Mouse (Mus musculus) lung, embryonic 14.5 days (tissue): ENCODE measurements around the gene Otud6a. TPM values are rescaled to one million over a fixed set of nuclear protein-coding genes. Genes with fewer than 3 reads are reported as not detected.
"Not testable (repeated sequence)": the region's sequence is repeated elsewhere in the genome, so short reads cannot be mapped to it uniquely, and the experiment has no call there.

Experiments
- ATAC-seq: fragments of 200-750 bp; cut with Nextera tagmentation; 2 replicates; pipeline ENCODE4 v1.8.0; 2017; ENCODE audit warnings: mild to moderate bottlenecking, moderate TSS enrichment, moderate library complexity; ENCODE audit not compliant: insufficient read depth
- DNase-seq: peaks from one replicate; pipeline ENCODE4 v3.0.0-alpha.2; 2015
- H3K27ac ChIP-seq: fragments of 300-500 bp; sonication (generic); 2 replicates; pipeline ENCODE4 v1.5.1; 2014; ENCODE audit warnings: low read depth, mild to moderate bottlenecking, moderate library complexity
- H3K27me3 ChIP-seq: fragments of 300-500 bp; sonication (generic); 2 replicates; pipeline ENCODE4 v1.6.1; 2014; ENCODE audit warnings: low read length, control low read depth; ENCODE audit not compliant: insufficient read depth
- H3K36me3 ChIP-seq: fragments of 300-500 bp; sonication (generic); 2 replicates; pipeline ENCODE4 v1.6.1; 2014; ENCODE audit warnings: control low read depth; ENCODE audit not compliant: insufficient read depth
- H3K4me1 ChIP-seq: fragments of 300-500 bp; sonication (generic); 2 replicates; pipeline ENCODE4 v1.6.1; 2014; ENCODE audit warnings: antibody characterized with exemption, control low read depth; ENCODE audit not compliant: insufficient read depth
- H3K4me2 ChIP-seq: fragments of 300-500 bp; sonication (generic); 2 replicates; pipeline ENCODE4 v1.6.1; 2014; ENCODE audit warnings: mild to moderate bottlenecking
- H3K4me3 ChIP-seq: fragments of 300-500 bp; sonication (generic); 2 replicates; pipeline ENCODE4 v1.5.1; 2014; ENCODE audit warnings: low read depth, low read length
- H3K9ac ChIP-seq: fragments of 300-500 bp; sonication (generic); 2 replicates; pipeline ENCODE4 v1.6.1; 2014
- H3K9me3 ChIP-seq: fragments of 300-500 bp; sonication (generic); 2 replicates; pipeline ENCODE4 v1.6.1; 2016; ENCODE audit warnings: low read depth, low read length, control low read depth
- CTCF ChIP-seq: IDR thresholded peaks from 2 replicates; pipeline ENCODE4 v1.5.1; 2016; ENCODE audit warnings: antibody characterized with exemption, low read depth
- WGBS: fragments of 180-500 bp; shearing (Covaris S2); extraction: QIAGEN DNeasy Blood & Tissue Kit; methylation state at CpG from one replicate; pipeline ENCODE4 v1.1.7; 2014; 5-methylcytosine and 5-hydroxymethylcytosine counted together
- polyA plus RNA-seq: library from polyadenylated mRNA; unstranded; fragments of >200 nt; fragmentation: Nextera tagmentation; extraction: Ambion mirVana; gene quantifications from 2 replicates; pipeline ENCODE4 v1.2.1, GENCODE M21; 2014

Otud6a gene
- polyA plus RNA-seq, 1 experiment from 2014 or later, result not detected

DNA sequence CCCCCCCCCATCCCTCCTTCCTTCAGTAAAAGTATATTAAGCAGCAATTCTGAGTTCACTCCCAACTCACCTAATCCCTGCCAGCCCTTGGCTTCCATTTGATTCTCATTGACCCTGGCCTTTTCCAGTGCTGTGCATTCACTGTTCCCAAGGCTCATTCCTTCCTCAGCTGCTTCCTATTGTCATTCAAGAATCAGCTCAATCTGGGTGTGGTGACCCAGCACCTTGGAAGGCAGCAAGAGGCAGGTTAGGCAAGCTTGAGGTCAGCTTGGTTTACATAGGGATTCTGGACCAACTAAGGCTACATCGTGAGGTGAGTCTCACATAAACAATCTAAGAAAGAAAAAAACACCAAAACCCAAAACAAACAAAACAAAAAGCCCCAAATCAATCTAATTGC is 19.6 kb upstream of the Otud6a start:
- H3K27ac ChIP-seq, result no peak overlapping the region
- ATAC-seq, result no peak
- no peak overlapping the region for H3K9ac ChIP-seq
- no peaks in the 10 kb centered on the region for H3K9me3 ChIP-seq
- no peak overlapping the region for H3K4me2 ChIP-seq
- H3K4me3 ChIP-seq, result no peak overlapping the region
- no peaks in the 10 kb centered on the region for H3K36me3 ChIP-seq
- H3K27me3 ChIP-seq, result no peaks in the 10 kb centered on the region
- DNase-seq, result no peak
- no peaks in the 10 kb centered on the region for H3K4me1 ChIP-seq
- WGBS, result 18% methylated on average over 1 of the region's 1 CpGs
- no peak for TF ChIP-seq CTCF

DNA sequence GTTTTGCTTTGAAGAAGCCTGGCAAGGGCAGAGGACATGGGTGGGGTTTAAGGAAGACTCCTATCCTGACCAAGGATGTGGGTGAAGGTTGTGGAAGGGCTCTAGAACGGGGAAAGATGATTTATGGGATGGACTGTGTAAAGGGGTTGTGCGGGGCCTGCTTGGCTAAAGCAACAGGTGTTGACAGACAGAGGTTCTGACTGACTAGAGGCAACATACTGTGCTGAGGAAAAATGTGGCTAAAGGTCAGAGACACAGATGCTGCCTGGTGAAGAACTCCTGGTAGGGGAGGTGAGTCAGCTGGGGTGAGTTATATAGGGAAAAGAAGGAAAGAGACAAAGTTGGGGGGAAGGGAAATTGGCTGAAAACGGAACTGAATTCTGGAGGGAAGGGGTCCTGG is 3.5 kb downstream of the Otud6a start:
- 32% methylated on average over 3 of the region's 3 CpGs for WGBS
- no peak for TF ChIP-seq CTCF
- Histone ChIP-seq H3K4me3 (no peak overlapping the region), H3K9ac (no peak overlapping the region), H3K27ac (no peak overlapping the region), H3K36me3 (no peaks in the 10 kb centered on the region), H3K4me2 (no peak overlapping the region), H3K27me3 (no peaks in the 10 kb centered on the region), H3K4me1 (no peaks in the 10 kb centered on the region), H3K9me3 (no peaks in the 10 kb centered on the region)
- ATAC-seq (no peak), DNase-seq (no peak)

DNA sequence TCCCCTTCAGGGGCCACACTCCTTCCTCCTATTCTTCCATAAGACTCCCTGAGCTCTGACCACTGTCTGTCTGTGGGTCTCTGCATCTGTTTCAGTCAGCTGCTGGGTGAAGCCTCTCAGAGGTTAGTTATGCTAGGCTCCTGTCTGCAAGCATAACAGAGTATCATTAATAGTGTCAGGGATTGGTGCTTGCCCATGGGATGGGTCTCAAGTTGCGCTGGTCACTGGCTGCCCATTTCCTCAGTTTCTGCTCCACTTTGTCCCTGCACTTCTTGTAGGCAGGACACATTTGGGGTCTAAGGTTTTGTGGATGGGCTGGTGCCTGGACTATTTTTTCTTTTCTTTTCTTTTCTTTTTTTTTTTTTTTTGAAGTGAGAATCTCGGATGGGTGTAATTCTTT is 13.8 kb downstream of the Otud6a start, which contains the start of gene Awat2:
TSS of gene Awat2 (minus strand) at position 101 of the 400 bp plus-strand sequence.
- H3K4me3 ChIP-seq, H3K4me2 ChIP-seq, H3K9ac ChIP-seq, H3K4me1 ChIP-seq, ATAC-seq, H3K27me3 ChIP-seq, DNase-seq, H3K36me3 ChIP-seq, H3K9me3 ChIP-seq, H3K27ac ChIP-seq: not testable (repeated sequence)
- 100% methylated on average over 2 of the region's 2 CpGs for WGBS

DNA sequence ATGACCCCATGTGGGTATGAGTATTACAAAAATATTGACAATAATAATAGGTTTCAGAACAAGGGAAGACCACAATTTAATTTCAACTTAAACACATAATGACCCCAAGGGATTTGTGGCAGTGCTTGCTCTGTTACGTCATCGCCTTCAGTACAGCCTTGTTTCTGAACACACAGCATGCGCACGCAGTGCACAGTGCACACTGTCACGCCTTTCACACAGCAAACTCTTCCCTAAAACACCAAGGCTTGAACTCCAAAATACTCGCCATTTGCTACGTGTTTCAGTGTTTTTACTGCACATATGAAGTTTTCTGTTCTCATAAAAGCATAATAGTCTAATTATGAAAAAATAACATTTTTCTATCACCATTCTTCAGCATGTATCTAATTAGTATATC is 14.7 kb downstream of the Otud6a start:
- H3K9me3 ChIP-seq, result no peaks in the 10 kb centered on the region
- no peak for TF ChIP-seq CTCF
- no peak overlapping the region for H3K9ac ChIP-seq
- DNase-seq (no peak), ATAC-seq (no peak)
- no peaks in the 10 kb centered on the region for H3K36me3 ChIP-seq
- H3K4me3 ChIP-seq, result no peak overlapping the region
- H3K4me2 ChIP-seq, result no peak overlapping the region
- no peaks in the 10 kb centered on the region for H3K4me1 ChIP-seq
- H3K27ac ChIP-seq, result no peak overlapping the region
- H3K27me3 ChIP-seq, result no peaks in the 10 kb centered on the region
- 90% methylated on average over 7 of the region's 7 CpGs for WGBS

DNA sequence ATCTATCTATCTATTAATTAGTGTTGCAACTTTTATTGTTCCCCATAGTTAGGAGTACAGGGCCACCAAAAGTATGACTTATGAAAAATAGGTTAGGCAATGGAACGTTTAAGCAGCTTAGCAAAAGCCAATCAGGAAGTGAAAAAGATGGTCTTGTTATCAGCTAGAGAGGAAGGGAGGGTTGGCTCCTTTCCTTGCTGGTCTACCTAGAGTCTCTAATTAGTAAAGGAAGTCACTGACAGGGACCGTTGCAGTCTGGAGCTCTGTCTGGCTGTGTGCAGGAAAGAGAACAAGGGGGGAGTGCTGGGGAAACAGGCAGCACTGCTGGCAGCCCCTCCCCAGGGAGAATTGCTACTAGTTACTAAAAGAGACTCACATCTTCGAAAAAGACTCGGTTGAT is 39.2 kb downstream of the Otud6a start:
- H3K9ac ChIP-seq, result no peak overlapping the region
- no peaks in the 10 kb centered on the region for H3K36me3 ChIP-seq
- DNase-seq (no peak), ATAC-seq (no peak)
- 54% methylated on average over 4 of the region's 4 CpGs for WGBS
- H3K27ac ChIP-seq, result no peak overlapping the region
- no peaks in the 10 kb centered on the region for H3K27me3 ChIP-seq
- no peak overlapping the region for H3K4me3 ChIP-seq
- H3K9me3 ChIP-seq, result no peaks in the 10 kb centered on the region
- no peak overlapping the region for H3K4me2 ChIP-seq
- no peaks in the 10 kb centered on the region for H3K4me1 ChIP-seq
- TF ChIP-seq CTCF, result no peak

DNA sequence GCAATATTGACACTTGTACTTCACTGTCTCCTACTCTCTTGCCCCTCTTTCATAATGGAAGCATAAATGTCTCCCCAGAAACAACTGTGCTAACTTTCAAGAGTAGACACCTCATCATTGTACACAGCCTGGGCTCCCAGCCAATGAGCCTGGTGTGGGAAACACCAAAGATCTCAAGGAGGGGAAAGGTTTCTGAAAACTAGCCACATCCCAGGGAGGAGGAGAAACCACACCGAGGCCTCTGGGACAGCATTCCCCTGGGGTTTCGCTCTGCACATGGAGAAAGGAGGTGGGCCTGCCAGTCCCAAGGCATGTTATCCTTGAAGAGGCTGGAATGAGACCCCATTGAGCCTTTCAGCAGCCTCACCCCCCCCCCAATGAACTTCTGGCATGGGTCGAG is 41.3 kb downstream of the Otud6a start:
- H3K36me3 ChIP-seq, result no peaks in the 10 kb centered on the region
- H3K9me3 ChIP-seq, result no peaks in the 10 kb centered on the region
- no peak overlapping the region for H3K4me2 ChIP-seq
- H3K27me3 ChIP-seq, result no peaks in the 10 kb centered on the region
- H3K9ac ChIP-seq, result no peak overlapping the region
- no peaks in the 10 kb centered on the region for H3K4me1 ChIP-seq
- no peak overlapping the region for H3K4me3 ChIP-seq
- no peak overlapping the region for H3K27ac ChIP-seq
- DNase-seq (peak; percentile 62), ATAC-seq (peak; percentile 31; the same call in 1 of the 2 replicates)
- WGBS, result 64% methylated on average over 3 of the region's 3 CpGs
- no peak for TF ChIP-seq CTCF

DNA sequence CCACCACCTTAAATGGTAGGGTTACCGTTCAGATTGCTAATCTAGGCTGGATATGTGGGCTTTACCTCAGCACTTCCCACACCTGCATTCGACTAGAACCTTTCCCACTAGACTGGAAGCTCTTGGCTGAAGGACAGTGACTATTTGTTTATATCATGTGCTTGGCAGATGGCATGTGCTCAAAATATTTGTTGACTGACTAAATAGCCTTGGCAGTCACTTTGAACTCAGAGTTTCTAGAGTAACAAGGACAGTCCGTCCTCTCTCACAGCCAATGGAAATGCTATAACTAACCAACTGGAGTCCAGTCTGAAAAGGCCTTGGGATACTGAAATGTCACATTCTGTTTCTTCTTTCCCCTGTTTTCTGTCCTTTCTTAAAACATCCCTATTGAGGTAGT is 42.7 kb downstream of the Otud6a start:
- Histone ChIP-seq H3K4me2 (no peak overlapping the region), H3K27ac (no peak overlapping the region), H3K4me3 (no peak overlapping the region), H3K4me1 (no peaks in the 10 kb centered on the region), H3K9ac (no peak overlapping the region), H3K36me3 (no peaks in the 10 kb centered on the region), H3K9me3 (no peaks in the 10 kb centered on the region), H3K27me3 (no peaks in the 10 kb centered on the region)
- DNase-seq, result no peak
- no peak for TF ChIP-seq CTCF
- 79% methylated on average over 3 of the region's 3 CpGs for WGBS
- no peak for ATAC-seq
